Mouse (Mus musculus) thymus, postnatal 36 days (tissue): ENCODE measurements at regions not wholly inside any gene's neighbourhood (a gene's known extent, or its start where the extent isn't known, plus 50 kb on each side); places are given as distances from the start of the nearest gene placed in this dataset.
A peak's percentile ranks its signal among the peaks of the same experiment; 100 is the strongest.

Experiments used
- DNase-seq, 2 experiments: peaks; one replicate each; pipeline ENCODE4 v3.0.0; 2022; ENCODE audit warnings: mixed read lengths in 2 of 2

DNA sequence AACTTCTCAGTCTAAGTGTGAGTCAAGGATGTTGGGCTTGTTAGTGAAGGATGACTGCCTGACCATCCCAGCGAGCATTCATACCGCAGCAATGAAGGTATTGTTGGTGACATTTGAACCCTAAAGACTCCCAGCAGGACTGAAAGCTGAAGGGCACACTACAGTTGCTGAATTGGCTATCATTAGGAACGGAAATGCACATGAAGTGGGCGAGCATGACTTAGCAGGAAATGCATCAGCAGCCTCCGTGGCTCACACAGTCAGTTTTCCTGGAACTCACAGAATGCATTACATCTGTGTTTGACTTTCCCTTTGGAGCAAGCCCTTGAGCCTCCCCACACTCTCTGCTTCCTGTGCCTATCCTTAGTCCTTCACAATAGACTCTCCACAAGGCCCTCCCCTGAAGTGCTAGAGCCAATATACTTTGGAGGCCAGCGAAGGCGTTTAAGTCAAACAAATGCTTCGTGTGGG is 63.9 kb downstream of the Tmco5 start:
- no peak for DNase-seq

DNA sequence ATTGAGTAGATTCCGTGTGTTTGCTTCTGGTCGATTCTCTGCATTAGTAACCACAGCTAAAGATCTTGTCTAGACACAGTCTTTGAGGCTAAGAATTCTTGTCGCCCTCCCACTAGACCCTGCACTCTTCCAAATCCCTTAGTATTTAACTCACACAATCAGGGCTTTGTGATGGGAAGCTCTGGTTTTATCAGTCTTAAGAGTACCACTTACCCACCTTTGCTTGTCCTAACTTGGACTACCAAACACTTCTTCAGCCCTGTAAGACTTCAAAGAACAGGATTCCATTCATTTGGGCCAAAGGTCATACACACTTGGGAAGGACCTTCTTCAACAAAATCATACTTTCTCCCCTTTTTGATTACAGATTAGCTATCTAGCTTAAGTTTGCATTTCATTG is 70.0 kb downstream of the Tmco5 start:
- no peak for DNase-seq

DNA sequence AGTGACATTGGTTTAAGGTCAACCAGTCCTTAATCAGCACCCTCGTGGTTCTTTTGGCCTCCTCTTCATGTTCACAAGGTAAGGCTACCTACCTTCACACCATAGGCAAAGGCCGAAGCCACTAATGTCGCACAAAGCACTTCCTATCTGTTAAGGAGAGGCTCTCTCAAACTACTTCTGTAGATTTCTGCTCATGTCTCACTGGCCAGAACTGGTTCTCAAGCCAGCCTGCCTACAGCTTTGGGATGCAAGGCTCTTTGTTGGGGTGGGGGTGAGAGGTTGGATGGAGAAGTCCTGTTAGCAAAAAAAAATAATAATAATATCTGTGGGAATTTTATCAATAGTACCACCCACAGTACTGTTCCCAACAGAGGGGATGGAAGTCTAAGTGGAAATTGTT is 71.2 kb downstream of the Tmco5 start:
- no peak for DNase-seq

DNA sequence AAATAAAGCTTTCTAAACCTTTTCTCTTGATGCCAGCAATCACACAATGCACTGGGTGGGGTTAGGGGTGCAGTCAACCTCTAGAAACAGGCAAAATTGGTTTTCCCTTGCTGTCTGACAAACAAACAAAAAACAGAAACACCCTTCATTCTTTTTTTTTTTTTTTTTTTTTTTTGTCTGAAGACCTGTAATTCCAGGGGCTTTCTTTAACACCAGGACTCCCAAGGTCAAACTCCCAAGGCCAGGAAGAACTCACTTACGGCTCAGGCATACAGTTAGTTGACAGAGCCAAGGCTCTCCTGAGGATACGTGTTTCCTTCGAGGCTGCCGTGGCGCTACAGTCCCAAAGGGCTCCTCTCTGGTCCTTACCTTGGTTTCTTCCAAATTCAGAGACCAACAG is 71.7 kb downstream of the Tmco5 start:
- no peak for DNase-seq

DNA sequence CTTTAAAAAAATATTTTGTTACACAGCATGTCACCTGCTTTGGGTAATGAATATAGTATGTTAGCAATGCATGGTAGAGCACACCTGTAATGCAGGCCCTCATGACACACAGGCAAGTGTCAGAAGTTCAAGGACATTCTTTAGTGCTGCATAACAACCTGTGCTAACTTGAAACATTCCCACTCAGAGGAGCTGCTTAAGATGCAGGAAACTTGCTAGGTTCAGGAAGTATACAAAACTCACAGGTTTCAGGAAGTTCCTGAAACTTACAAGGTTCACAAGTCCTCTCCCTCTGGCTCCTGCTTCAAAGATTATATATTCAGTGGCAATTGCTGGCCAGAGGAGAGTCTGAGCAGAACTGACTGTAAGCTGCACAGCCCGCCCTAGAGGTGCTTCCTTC is 73.0 kb downstream of the Tmco5 start:
- no peak for DNase-seq

DNA sequence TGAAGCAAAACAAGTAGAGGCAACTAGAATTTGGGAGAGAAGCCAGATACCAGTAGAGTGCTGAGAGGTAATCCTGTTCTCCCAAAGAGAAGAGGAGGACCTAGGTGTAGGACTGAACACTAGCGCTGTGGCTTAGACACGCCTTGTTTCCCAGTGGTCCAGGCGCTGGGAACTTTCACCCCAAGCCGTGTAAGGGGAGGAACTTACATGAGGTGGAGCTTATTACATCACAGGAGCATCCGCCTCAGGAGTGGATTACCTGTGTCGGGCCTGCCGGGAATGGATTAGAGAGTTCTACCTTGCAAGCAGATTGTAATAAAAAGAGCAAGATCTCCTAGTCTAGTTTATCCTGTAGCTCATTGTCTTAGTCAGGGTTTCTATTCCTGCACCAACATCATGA is 75.8 kb downstream of the Tmco5 start:
- DNase-seq = no peak

DNA sequence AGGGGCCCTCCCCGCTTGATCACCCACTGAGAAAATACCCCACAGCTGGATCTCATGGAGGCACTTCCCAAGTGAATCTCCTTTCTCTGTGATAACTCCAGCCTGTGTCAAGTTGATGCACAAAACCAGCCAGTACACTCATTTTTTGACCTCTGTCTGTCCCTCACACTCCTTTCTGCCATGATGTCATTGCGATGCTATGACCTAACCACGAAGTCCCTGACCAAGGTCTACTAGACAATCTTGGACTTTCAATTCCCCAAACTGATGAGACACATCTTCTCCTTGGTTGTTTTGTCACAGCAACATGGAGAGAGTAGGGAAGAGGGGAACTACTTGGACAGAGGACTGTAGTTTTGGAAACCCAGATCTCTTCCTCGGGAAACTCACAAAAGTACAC is 76.4 kb downstream of the Tmco5 start:
- DNase-seq = no peak

DNA sequence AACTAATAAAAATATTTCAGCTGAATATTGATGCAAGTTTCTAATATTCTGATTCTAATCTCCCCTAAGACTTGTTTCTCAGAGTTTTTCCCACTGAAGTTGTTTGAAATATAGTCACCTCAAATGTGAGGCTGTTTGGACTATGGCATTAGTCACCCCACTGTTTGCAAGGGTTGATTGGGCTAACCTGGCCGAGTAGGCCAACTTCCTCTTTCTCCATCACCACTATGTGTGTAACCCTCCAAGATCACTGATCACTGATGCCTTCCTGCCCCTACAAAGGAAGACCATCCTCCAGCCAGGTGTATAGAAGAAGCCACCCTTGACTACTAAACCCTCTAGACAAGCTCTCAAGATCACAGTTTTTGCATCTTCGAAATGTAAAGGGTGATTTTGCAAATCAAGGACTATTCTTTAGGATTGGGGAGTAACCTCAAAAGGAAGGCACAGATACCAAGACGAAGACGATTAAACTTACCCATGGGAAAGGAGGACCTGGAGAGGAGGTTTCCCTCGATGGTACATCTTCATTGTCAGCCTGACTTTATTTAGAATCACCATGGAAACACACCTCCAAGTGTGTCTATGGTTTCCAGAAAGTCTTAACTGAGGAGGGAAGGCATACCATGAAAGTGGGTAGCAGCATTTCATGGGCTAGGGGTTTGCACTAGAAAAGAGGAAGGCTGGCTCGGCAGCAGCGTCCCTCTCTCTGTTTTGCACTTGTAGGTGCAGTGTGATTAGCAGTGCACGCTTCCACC is 84.8 kb downstream of the Tmco5 start:
- DNase-seq = no peak

DNA sequence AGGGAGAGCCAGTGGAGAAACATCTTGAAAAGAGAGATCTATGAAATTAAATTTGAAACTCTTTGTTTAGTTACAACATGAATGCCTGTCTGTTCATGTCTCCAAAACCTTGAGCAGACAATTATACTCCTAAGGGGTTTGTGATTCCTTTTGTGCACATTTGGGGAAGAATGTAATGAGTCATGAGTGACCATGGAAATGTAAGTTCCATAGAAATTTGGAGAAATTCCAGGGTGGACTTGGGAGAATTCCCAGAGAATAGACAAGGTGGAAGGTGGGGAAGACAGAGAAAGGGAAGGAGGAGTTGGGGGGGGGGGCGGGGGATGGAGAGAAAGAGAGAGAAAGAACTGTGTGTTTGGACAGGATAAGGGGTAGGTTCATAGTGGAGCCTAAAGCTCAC is 87.8 kb downstream of the Tmco5 start:
- no peak for DNase-seq

DNA sequence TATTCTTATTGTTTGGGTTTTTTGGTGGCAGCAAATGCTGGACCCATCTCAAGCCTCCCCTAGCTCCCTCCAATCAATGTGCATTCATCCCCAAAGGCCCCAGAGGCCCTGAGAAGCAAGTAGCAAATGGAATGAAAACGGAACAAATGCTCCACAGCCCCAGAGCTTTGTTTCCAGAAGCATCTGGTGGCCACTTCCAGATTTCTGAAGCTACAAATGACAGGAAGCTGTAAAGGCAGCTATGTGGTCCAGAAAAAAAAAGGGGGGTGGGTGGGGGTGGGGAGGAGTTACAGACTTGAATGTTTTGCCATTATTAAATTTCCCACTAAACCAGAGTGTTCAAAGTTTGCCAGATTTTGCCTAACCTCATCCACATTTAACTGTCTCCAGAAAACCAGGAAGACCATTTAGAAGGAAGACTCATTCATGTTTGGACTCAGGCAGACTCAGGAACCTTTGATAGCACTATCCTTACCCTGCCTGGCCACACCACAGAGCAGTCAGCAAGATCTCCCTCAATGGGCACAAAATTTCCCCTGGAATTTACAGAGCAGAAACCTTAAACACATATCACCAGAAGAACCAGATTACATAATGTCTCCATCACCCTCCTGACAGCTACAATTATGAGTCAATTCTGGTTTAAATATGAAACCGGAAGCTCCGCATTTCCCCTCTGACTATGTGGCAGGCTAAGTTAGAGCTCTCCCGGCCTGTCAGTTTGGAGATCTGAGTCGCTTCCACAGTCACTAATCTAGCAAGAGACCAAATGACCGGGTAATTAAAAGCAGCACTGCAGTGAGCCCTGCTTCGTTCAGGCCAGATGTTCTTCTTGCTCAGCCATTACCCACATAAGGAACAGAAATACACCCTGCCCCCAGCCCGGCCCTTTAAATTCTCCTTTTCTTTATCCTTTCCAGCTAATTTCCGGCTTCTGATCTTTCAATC is 93.4 kb downstream of the Tmco5 start:
- DNase-seq = peak in 1 of 2 experiments; percentile 4

DNA sequence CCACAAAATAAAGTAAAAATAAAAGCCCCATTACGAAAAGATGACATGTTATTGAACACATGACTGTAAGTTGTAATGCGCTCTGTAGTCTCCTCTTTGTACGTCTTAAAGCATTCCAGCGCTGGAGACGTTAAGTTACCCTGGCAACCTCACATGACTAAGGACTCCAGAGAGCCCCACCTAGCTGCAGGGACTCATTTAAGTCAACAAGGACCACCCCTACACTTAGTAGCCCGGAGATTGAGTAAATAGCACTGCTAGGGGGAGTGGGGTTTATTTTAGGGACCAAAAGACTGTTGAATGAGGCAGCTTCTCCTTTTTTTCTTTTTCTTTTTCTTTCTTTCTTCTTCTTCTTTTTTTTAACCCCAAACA is 94.1 kb downstream of the Tmco5 start:
- peak in 1 of 2 experiments; percentile 25 for DNase-seq

DNA sequence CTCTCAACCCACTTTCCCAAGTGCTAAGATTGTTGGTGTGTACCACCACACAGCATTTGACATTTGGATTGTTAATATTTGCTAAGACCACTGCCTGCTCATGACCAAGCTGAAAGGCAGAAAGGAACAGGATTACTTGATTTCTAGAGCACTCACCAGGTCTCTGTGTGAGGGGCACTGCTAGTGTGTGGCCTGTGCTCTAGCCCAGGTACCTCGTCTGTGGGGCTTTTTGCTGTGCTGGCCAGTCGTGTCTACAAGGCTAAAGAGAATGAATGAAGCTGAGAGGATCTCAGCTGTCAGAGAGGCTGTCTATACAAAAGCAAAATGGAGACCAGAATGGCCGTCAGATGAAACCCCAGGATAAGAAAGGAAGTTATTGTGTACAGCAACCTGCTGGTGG is 95.0 kb downstream of the Tmco5 start:
- DNase-seq = no peak

DNA sequence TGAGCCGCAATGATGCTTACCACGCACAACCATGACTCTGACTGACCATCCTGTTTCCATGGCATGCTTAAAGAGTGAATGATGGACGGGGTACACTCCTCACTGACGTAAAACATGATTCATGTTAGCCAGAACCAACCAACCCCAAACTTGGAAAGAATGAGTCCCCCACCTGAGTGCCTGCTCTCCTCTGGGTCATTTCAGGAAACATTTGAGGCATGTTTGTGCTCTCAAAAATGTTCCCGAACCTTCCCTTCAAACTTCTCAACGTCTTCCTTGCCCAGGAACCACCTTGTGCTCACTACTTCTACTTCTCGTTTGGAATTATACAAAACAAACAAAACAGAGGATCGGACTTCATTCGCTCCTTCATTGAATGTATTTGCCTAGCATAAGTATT is 95.7 kb downstream of the Tmco5 start:
- no peak for DNase-seq

DNA sequence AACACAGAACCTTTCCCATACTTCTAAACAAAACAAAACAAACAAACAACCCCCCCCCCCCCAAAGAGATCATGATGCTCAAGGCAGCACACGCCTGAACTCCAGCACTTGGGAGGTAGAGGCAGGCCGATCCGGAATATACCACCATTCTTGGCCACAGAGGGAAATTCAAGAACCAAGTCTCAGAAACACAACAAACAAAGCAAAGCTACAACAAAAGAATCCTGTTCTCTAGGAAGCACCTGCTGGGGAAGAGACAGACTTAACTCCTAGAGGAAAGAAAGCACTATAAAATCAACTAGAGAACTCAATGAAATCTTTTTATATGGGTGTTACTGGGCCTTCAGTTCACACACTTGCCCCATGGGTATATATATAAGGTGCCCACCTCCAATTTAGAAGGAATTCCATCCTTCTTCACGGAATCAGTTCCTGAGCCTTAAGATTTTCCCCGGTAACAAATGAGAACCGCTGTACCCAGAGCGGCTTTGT is 96.1 kb downstream of the Tmco5 start:
- DNase-seq = no peak

DNA sequence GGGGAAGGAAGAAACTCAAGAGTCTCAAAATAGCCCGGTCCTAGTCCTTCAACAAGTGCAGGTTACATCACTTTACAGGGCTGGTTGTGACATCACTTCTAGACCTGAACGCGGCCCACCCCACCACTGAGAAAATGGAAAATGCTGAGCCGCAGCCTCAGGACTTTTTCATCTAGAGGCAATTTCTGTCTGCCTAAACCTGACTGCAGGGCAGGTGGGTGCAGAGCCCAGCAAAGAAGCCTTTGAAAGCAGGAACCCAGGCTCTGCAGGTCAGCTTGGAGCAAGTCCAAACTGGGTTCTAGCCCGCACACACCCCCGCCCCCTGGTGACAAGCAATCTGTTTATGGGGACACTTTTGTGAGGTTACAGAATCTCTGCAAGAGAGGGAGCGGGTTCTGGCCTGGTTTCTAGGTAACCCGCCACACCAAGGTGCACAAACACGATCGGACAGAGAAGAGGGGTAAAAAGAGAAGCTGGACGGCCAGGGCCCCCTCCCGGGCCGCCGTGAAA is 96.7 kb downstream of the Tmco5 start:
- peak; percentile 5 to 8 for DNase-seq

DNA sequence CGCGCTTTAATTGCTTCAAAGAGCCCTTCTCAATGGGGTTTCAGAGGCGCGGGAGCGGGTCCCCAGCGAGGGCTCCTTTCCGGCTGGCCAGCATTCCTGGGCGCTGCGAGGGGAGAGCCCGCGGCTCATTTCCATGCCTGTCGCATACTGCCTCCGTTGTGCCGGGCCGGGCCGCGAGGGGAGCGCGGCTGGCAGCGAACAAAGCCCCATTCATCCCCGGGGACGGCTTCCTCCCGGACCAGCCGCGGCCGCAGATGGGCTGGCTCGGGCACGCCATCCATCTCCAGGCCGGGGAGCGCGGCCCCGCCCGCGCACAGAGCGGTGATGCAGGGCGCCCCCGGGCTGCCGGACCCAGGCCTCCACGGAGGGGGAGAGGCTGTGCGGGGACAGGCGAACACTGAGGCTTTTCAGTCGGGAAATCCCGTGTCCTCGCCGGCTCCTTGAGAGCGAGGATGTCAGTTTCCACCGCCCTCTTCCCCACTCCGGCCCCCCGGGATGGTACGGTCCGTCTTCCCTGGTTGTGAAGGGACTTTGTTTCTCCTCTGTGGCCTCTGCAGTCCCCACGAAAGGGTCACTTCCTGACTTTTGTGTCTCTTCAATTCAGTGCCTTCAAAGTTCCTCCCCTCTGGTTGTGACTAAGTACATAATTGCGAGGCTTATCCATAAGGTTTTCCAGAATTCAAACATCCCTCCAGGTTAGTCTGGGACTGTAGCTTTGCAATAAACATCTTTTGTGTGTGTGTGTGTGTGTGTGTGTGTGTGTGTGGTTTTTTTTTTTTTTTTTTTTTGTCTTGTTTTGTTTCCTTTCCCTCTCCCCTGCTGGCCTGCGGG is 97.3 kb downstream of the Tmco5 start:
- DNase-seq = peak; percentile 28 to 37

DNA sequence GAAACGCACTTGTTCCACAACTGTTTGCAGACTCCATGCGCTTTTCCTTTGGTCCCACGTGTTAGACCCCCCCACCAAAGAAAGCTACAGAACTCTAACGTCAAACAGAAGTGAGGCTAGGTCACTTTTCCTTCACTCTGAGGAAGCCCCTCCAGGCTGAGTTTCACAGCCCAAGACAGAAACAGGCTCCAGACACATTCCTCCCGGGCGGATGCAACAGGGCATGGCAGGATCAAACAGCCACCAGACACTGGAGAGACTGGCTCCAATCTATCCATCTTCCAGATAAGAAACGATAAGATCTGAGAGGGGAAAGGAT is 97.9 kb downstream of the Tmco5 start:
- no peak for DNase-seq

DNA sequence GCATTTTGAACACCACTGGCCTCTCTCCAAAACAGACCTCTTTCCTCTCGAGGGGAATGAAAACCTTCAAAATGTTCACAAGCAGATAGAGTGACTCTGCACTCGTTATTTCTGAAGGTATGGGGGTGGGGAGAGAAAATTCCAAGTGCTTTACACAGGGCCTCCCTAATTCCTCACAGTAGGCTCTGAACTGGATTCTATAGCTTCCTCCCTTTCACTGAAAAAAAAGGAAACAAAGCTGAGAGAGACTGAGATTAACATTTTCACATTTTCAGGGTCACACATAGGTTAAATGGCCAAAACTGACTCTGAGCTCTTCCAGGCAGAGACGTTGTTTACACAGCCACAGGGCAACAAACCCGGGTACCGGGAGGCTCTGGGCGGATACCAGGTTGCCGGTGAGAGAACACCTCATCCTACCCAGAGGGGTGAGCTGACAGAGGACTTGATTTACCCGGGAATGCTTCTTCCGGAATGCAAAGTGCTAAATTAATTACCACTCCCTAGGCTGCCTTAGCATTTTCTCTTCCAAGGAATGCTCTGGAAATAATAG is 98.5 kb downstream of the Tmco5 start:
- no peak for DNase-seq

DNA sequence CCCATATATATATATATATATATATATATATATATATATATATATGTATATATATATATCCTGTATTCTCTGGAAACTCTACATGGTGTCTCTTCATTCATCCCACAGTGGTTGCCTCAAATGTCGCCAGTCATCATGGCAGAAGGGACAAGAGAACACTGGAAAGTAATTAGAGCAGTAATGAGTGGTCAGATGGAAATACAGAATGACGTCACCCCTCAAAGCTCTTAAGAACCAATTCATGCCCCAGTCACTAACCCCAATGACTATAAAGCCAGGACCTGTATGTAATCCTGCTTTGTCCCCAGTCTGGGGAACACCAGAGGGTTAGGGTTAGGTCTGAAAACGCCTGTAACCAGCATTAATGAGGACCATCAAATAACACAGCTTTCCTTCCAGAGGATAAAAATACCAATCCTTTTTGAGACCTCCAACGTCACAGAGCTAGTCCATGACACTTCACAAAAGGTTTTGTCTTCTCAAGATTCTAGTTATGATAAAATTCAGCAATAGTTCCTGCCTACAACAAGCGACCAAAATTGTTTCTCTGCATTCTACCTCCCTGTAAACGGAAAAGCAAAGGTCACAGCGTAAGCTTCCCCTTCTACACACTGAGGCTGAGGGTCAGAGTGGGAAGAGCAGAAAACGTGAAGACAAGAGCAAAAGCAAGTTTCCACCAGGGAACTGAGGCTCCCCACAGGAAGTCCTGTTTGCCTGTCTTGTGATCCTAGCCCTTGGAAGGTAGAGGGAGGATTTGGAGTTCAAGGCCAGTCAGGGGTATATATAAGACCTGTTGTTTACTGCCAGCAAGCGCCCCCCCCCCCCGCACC is 99.5 kb downstream of the Tmco5 start:
- DNase-seq = no peak

DNA sequence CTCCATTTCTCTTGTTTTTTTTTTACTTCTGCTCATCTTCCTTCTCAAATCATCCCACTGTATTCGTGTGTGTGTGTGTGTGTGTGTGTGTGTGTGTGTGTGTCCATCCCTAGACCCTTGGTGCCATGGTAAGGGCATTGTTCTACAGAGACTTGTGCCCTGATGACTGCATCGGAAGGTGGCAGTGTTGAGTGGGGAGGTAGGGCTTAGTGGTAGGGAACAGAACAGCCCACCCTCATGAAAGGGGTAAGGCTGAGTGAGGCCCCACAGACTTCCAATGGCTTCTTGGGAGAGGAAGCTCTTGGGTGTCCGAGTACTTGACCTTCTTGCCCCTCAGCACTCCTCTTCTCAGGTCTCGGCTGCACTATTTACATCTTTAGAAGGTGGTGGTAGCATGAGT is 100.3 kb downstream of the Tmco5 start:
- DNase-seq = no peak

DNA sequence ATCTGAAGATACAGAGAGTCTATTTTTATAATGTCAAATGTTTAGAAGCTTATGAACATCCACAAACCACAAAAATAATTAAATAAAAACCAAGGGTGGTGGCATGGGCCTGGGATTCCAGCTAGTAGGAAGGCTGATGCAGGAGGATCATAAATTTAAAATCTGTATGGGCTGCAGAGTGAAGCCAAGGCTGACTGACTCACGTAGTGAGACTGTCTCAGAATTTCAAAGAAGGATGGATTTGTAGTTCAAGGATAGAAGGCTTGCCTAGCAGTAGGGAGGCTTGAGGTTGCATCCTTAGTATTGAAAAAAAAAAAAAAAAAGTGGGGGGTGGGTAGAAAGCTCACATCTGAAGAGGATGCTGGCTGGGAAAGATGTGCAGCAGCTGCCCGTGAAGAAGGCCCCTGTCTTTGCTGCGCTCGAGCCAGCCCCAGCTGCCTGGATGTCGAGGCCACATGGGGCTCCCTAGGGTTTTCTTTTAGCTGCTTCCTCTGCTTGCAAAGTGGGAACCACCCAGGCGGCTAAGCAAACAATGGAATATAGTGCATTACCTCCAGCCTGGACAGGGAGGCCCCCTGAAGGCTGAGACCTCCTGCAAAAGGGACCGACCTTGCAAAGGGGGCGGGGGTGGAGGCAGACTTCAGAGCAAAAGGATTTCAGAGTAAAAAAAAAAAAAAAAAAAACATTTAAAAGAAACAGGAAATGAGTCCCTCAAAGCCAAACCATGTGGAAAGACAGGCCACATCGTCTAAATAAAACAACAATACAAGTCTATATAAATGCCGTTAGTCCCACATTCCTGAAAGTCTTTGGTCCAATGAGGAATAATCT is 101.3 kb downstream of the Tmco5 start:
- DNase-seq = no peak
